Mouse (Mus musculus): Measurements from ENCODE around the gene Gpr155.

DNA sequence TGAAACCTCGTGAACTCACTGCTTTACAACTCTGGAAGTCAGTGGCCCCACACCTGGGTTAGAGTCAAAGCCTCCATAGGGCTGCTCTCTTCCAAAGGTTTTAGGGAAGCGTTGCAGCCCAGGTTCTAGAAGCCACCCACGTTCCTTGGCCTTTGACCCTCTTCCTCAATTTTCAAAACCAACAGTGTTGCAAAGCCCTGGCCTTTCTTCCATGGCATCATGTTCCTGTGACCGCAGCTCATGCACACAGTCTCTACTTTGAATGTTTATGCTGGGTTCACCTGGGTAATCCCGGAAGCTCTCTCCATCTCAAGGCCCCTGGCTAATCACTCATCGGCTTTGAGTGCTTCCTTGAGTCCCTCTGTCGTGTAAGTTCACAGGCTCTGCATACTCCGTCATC, 9.1 kb upstream of the Gpr155 start:
- TF ChIP-seq MAX (IDR thresholded peaks at IDR 0.05), result no peak
- no peak for TF ChIP-seq CTCF (IDR thresholded peaks at IDR 0.05; ENCODE audit: control insufficient read depth, insufficient read depth, insufficient read length)

All from C2C12 (cell line).